Mouse (Mus musculus) cerebellum, adult 8-10 months (tissue): ENCODE data around the gene Oxgr1.

ENCODE experiments used
- DNase-seq: peaks from one replicate; pipeline ENCODE4 v3.0.0; 2022

Gene Oxgr1

GRCm38 (mm10) chr14:119980698-119981235 lies 61.5 kb downstream of the Oxgr1 start:
- no peak for DNase-seq
